Mouse (Mus musculus) cerebellum, adult 2 months (tissue): ENCODE results near the gene Ampd1. TPM values are rescaled to one million over a fixed set of nuclear protein-coding genes. Genes with fewer than 3 reads are reported as not detected.
A peak's percentile ranks its signal among the peaks of the same experiment; 100 is the strongest.

Source experiments
- DNase-seq, 2 experiments: peaks; one replicate each; pipeline ENCODE4 v3.0.0; 2021
- H3K27ac ChIP-seq: fragments of 200-500 bp; 2 replicates; pipeline ENCODE4 v1.5.1; 2012; ENCODE audit warnings: low read length, control low read depth, inconsistent platforms; ENCODE audit not compliant: insufficient read depth
- H3K27me3 ChIP-seq: fragments of 200-500 bp; 2 replicates; pipeline ENCODE4 v1.6.1; 2012; ENCODE audit warnings: inconsistent platforms, mild to moderate bottlenecking, low read length, moderate library complexity; ENCODE audit not compliant: control insufficient read depth, insufficient read depth
- H3K4me1 ChIP-seq: fragments of 200-500 bp; 2 replicates; pipeline ENCODE4 v1.6.1; 2011; ENCODE audit warnings: low read length; ENCODE audit not compliant: control insufficient read depth, insufficient read depth
- H3K4me3 ChIP-seq: fragments of 200-500 bp; replicated peaks from 2 replicates; pipeline ENCODE3; 2011; ENCODE audit warnings: mild to moderate bottlenecking, low read depth, low read length, control low read depth; ENCODE audit not compliant: insufficient read depth
- CTCF ChIP-seq: fragments of 200-500 bp; IDR thresholded peaks from 2 replicates; pipeline ENCODE4 v1.5.1; 2011; ENCODE audit warnings: low read depth, mild to moderate bottlenecking, control low read depth, low read length, moderate library complexity, borderline replicate concordance; ENCODE audit not compliant: insufficient read depth
- POLR2A ChIP-seq: fragments of 200-500 bp; IDR thresholded peaks from 2 replicates; pipeline ENCODE4 v1.6.1; 2011; ENCODE audit warnings: low read length, control low read depth, borderline replicate concordance; ENCODE audit not compliant: insufficient read depth
- WGBS: fragments of 180-500 bp; shearing (Covaris S2); methylation state at CpG from one replicate; pipeline ENCODE4 v1.1.7; 2018; 5-methylcytosine and 5-hydroxymethylcytosine counted together
- polyA plus RNA-seq: library from polyadenylated mRNA; depleted of rRNA; stranded (reverse); fragments of >200 nt; gene quantifications from 2 replicates; pipeline ENCODE4 v1.2.3, GENCODE M21; 2012; rRNA removed

Ampd1 gene
- polyA plus RNA-seq, 1 experiment = not detected

- DNase-seq = no peak
Measured at GRCm38 (mm10) chr3:103145791-103146190, 72.0 kb downstream of the Ampd1 start.

GRCm38 (mm10) chr3:103146330-103147166, 72.7 kb downstream of the Ampd1 start:
- WGBS = 27% methylated on average over 23 of the region's 23 CpGs
- TF ChIP-seq CTCF = no peak
- no peak for TF ChIP-seq POLR2A
- H3K4me1 ChIP-seq = peaks cover 7% of the 10 kb centered on the region; the same call in 1 of the 2 replicates
- no peak overlapping the region for H3K27ac ChIP-seq
- DNase-seq = peak; percentile 10 to 19
- H3K4me3 ChIP-seq = no peak overlapping the region
- H3K27me3 ChIP-seq = no peaks in the 10 kb centered on the region

More at GRCm38 (mm10) chr3:103145791-103146190, 72.0 kb downstream of the Ampd1 start:
- no peak for TF ChIP-seq CTCF
- TF ChIP-seq POLR2A = no peak
- WGBS = 77% methylated on average over 4 of the region's 4 CpGs
- Histone ChIP-seq H3K27ac (no peak overlapping the region), H3K4me3 (no peak overlapping the region), H3K27me3 (no peaks in the 10 kb centered on the region), H3K4me1 (peaks cover 7% of the 10 kb centered on the region; the same call in 1 of the 2 replicates)

- H3K4me3 ChIP-seq = no peak overlapping the region
- peaks cover 7% of the 10 kb centered on the region; the same call in 1 of the 2 replicates for H3K4me1 ChIP-seq
- DNase-seq = no peak
- WGBS = 85% methylated on average over 4 of the region's 4 CpGs
- H3K27me3 ChIP-seq = no peaks in the 10 kb centered on the region
- H3K27ac ChIP-seq = no peak overlapping the region
- no peak for TF ChIP-seq POLR2A
- no peak for TF ChIP-seq CTCF
Measured at GRCm38 (mm10) chr3:103147775-103148174, 74.0 kb downstream of the Ampd1 start.

GRCm38 (mm10) chr3:103148941-103149340, 75.1 kb downstream of the Ampd1 start:
- Histone ChIP-seq H3K4me1 (peaks cover 7% of the 10 kb centered on the region; the same call in 1 of the 2 replicates), H3K4me3 (no peak overlapping the region), H3K27ac (no peak overlapping the region), H3K27me3 (no peaks in the 10 kb centered on the region)
- DNase-seq = no peak
- WGBS = 86% methylated on average over 10 of the region's 10 CpGs
- TF ChIP-seq POLR2A = no peak
- TF ChIP-seq CTCF = no peak

Other genes with a start within 250 kb of the Ampd1 start
- 4.5 and 5.5 TPM in 2 replicates for gene Sycp1, start 137.9 kb upstream of the Ampd1 start, polyA plus RNA-seq
- 0.05 TPM in 1 of 2 replicates, not detected in the other for gene Nr1h5, start 109.9 kb upstream of the Ampd1 start, polyA plus RNA-seq
- 34.3 and 40.0 TPM in 2 replicates for gene Sike1, start 78.3 kb upstream of the Ampd1 start, polyA plus RNA-seq
- gene Csde1, start 53.6 kb upstream of the Ampd1 start, polyA plus RNA-seq = 93.5 and 99.9 TPM in 2 replicates
- 25.1 and 26.1 TPM in 2 replicates for gene Nras, start 15.7 kb upstream of the Ampd1 start, polyA plus RNA-seq
- 0.25 and 0.34 TPM in 2 replicates for gene Dennd2c, start 28.6 kb downstream of the Ampd1 start, polyA plus RNA-seq
- 139 TPM in 2 replicates for gene Bcas2, start 97.6 kb downstream of the Ampd1 start, polyA plus RNA-seq
- 18.1 and 18.5 TPM in 2 replicates for gene Trim33, start 205.3 kb downstream of the Ampd1 start, polyA plus RNA-seq